Mouse (Mus musculus): Measurements from ENCODE around the gene Zfp219. TPM values are rescaled to one million over a fixed set of nuclear protein-coding genes. Genes with fewer than 3 reads are reported as not detected.

Gene Zfp219
- polyA plus RNA-seq, 1 experiment from 2014 or later: 30.8 TPM

DNA sequence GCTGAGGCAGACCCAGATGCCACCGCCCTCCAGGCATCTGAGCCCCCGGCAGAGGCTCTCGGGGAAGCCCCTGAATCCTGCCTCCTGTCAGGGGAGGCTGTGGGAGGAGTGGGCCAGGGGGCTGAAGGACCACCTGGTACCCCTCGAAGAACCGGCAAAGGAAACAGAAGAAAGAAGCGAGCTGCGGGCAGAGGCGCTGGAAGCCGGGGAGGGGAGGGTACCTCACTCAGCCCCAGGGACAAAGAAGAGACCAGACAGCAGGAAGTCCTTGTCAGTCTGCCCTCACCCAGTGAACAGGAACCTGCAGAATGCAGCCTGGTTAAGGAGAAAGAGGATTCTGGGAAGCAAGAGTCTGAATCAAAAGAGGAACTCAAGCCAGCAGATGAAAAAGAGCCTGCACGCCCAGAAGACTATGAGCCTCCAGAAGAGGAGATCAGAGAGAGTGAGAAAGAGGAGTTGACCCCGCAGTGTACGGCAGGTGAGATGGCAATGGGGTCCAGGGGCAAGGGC, 31.0 kb downstream of the Zfp219 start:
- WGBS: 76% methylated on average over 12 of the region's 12 CpGs
- no peak for ATAC-seq (ENCODE audit: low FRiP score, low read depth)
- no peaks in the 10 kb centered on the region for H3K9me3 ChIP-seq
- H3K27me3 ChIP-seq: no peaks in the 10 kb centered on the region
- no peak overlapping the region for H3K4me2 ChIP-seq (replicated peaks)
- no peak overlapping the region for H3K27ac ChIP-seq
- peaks cover 33% of the 10 kb centered on the region for H3K4me1 ChIP-seq
- peaks cover 79% of the 10 kb centered on the region for H3K36me3 ChIP-seq
- H3K4me3 ChIP-seq: no peak overlapping the region
- H3K9ac ChIP-seq: no peak overlapping the region; the same call in 1 of the 2 replicates

GRCm38 (mm10) chr14:51988731-51989130, 31.8 kb downstream of the Zfp219 start:
- H3K9me3 ChIP-seq: no peaks in the 10 kb centered on the region
- 0 out of 2 replicates have a peak overlapping the region, but pooled peaks have one; percentile 31 for H3K9ac ChIP-seq
- no peak overlapping the region for H3K4me2 ChIP-seq (replicated peaks)
- H3K27ac ChIP-seq: 0 out of 2 replicates have a peak overlapping the region, but pooled peaks have one; percentile 11
- H3K4me1 ChIP-seq: peaks cover 39% of the 10 kb centered on the region
- no peaks in the 10 kb centered on the region for H3K27me3 ChIP-seq
- WGBS: 77% methylated on average over 12 of the region's 12 CpGs
- no peak overlapping the region for H3K4me3 ChIP-seq
- no peak for ATAC-seq (ENCODE audit: low FRiP score, low read depth)
- peaks cover 71% of the 10 kb centered on the region for H3K36me3 ChIP-seq

GRCm38 (mm10) chr14:51987177-51987576, 33.4 kb downstream of the Zfp219 start:
- Histone ChIP-seq H3K9me3 (no peaks in the 10 kb centered on the region), H3K4me1 (peaks cover 44% of the 10 kb centered on the region), H3K4me2 (replicated peaks) (peak overlapping the region; percentile 84), H3K27me3 (no peaks in the 10 kb centered on the region), H3K36me3 (peaks cover 56% of the 10 kb centered on the region), H3K27ac (no peak overlapping the region), H3K4me3 (peak overlapping the region; percentile 84; the same call in 1 of the 2 replicates), H3K9ac (0 out of 2 replicates have a peak overlapping the region, but pooled peaks have one; percentile 19)
- WGBS: 88% methylated on average over 6 of the region's 6 CpGs
- ATAC-seq (ENCODE audit: low FRiP score, low read depth): no peak

DNA sequence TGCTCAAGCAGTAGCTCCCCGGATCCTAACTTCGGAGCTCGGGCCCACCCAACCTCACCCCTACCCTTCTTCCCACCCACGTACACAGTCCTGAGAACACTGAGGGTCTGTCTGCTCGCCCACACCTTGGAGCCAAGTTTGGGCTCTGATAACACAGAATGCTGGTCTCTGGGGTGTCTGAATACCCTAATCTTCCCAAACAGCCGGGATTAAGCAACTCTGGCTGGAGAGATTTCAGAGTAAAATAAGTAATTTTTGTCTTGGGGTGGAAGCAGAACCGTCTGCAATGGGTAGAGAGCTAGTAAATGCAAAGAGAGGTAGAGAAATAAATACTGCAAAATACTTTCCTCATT, 34.4 kb downstream of the Zfp219 start:
- 3% methylated on average over 7 of the region's 7 CpGs for WGBS
- H3K27ac ChIP-seq: peak overlapping the region; percentile 99
- no peak for ATAC-seq (ENCODE audit: low FRiP score, low read depth)
- peak overlapping the region; percentile 93 for H3K9ac ChIP-seq
- H3K4me2 ChIP-seq (replicated peaks): peak overlapping the region; percentile 84
- peak overlapping the region; percentile 84 for H3K4me3 ChIP-seq
- no peaks in the 10 kb centered on the region for H3K9me3 ChIP-seq
- no peaks in the 10 kb centered on the region for H3K27me3 ChIP-seq
- peaks cover 44% of the 10 kb centered on the region for H3K4me1 ChIP-seq
- peaks cover 46% of the 10 kb centered on the region for H3K36me3 ChIP-seq

DNA sequence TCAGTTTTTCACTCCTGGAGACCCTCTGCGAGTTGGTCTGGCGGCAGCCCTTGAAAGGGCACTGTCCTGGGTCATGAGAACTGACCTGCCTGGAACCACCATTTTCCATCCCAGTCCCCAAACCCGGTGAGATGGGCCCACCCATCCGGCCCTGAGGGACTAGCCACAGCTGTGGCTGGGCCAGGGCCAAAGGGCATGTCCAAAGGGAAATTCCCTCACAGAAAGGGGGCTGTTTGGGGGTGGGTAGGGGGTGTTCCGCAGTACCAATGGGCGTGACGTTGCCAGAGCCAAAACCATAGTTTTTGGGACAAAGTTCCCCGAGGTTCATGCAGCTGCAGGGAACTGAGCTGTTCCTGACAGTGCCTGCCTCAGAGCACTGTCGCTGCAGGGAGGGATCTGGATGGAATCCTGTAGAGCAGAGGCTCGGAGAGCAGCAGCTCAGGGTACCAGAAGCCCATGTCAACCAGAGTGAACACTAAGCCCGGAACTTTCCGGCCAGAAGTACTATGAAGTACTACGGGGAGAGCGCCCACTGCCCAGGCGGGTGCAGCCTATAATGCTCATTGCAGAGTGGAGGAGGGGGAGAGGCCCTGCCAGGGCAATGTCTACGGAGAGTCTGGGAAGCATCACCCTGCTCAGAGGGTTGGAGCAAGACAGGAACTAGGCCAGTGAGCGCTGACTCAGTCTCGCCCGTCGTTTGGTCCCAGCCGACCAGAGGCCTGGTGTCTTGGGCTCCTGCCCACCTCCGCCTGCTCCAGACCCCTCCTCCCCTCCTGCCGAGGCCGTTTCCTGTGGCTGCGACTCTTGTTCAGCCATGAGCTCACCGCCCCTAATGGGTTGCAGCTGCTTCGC, 35.0 kb downstream of the Zfp219 start:
- Histone ChIP-seq H3K9ac (peak overlapping the region; percentile 93), H3K27me3 (no peaks in the 10 kb centered on the region), H3K4me3 (peak overlapping the region; percentile 84), H3K9me3 (no peaks in the 10 kb centered on the region), H3K4me2 (replicated peaks) (peak overlapping the region; percentile 84), H3K36me3 (peaks cover 40% of the 10 kb centered on the region), H3K4me1 (peaks cover 44% of the 10 kb centered on the region), H3K27ac (peak overlapping the region; percentile 99)
- under 1% methylated on average over 27 of the region's 27 CpGs for WGBS
- peak; percentile 82 for ATAC-seq (ENCODE audit: low FRiP score, low read depth)

GRCm38 (mm10) chr14:51984247-51985231, 36.0 kb downstream of the Zfp219 start, which contains the start of gene Arhgef40:
Arhgef40 (plus strand) TSS chr14:51984719.
- WGBS: under 1% methylated on average over 63 of the region's 74 CpGs
- Histone ChIP-seq H3K4me2 (replicated peaks) (peak within 1 kb of the TSS; percentile 84), H3K4me3 (peak within 1 kb of the TSS; percentile 84), H3K27me3 (no peaks in the 10 kb centered on the region), H3K9me3 (no peaks in the 10 kb centered on the region), H3K36me3 (peaks cover 30% of the 10 kb centered on the region), H3K27ac (peak within 1 kb of the TSS; percentile 99), H3K9ac (peak within 1 kb of the TSS; percentile 93), H3K4me1 (peaks cover 42% of the 10 kb centered on the region)
- ATAC-seq (ENCODE audit: low FRiP score, low read depth): peak; percentile 88

- Histone ChIP-seq H3K9me3 (no peaks in the 10 kb centered on the region), H3K9ac (peak overlapping the region; percentile 93), H3K4me1 (peaks cover 35% of the 10 kb centered on the region), H3K4me3 (peak overlapping the region; percentile 84), H3K4me2 (replicated peaks) (peak overlapping the region; percentile 84), H3K27ac (peak overlapping the region; percentile 99), H3K27me3 (no peaks in the 10 kb centered on the region), H3K36me3 (peaks cover 23% of the 10 kb centered on the region)
- WGBS: 6% methylated on average over 10 of the region's 10 CpGs
- ATAC-seq (ENCODE audit: low FRiP score, low read depth): no peak
These were observed 36.7 kb downstream of the Zfp219 start for GRCm38 (mm10) chr14:51983855-51984246.

DNA sequence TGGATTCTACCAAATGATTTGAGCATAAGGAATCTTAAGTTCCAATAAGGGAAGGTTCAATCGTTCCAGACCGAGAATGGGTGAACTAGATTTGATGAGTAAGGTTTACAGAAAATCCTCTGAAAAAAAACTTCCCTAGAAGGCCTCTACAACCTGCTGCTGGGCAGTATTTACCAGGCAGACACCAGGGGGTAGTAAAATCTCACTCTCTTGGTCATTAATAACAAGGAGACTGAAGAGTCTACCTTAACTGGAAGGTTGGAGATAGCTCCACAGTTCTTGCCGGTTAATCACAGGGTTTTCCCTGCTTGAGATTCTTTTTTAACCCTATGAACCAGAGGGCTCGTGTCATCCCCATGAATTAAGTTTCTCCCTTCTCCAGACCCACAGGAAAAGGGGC, 37.3 kb downstream of the Zfp219 start:
- H3K4me2 ChIP-seq (replicated peaks): peak overlapping the region; percentile 84

DNA sequence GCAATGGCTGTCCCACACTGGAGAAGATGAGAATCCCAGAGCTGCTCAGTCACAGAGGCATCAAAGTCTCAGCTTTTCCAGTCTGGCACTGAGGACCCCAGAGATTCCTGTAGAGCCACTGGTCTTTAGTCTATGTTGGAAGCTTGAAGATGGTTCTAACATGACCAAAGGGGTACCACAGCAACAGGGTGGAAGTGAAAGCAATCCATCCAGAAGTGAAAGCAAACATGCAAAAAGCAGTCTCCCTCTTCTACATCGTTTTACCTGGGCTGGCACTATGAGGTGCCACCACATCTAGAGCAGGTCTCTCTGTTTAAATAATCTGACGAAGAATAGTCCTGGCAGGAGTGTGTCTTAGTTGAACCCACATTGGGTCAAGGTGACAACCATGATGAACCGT, 41.3 kb downstream of the Zfp219 start:
- Histone ChIP-seq H3K4me3 (no peak overlapping the region), H3K4me2 (replicated peaks) (no peak overlapping the region), H3K4me1 (peaks cover 11% of the 10 kb centered on the region), H3K9me3 (no peaks in the 10 kb centered on the region), H3K36me3 (no peaks in the 10 kb centered on the region), H3K27me3 (no peaks in the 10 kb centered on the region), H3K27ac (no peak overlapping the region), H3K9ac (no peak overlapping the region)
- WGBS: 90% methylated on average over 3 of the region's 3 CpGs
- ATAC-seq (ENCODE audit: low FRiP score, low read depth): no peak

More for the DNA sequence above, 37.3 kb downstream of the Zfp219 start:
- Histone ChIP-seq H3K27ac (peak overlapping the region; percentile 99), H3K4me1 (peaks cover 31% of the 10 kb centered on the region), H3K9me3 (no peaks in the 10 kb centered on the region), H3K27me3 (no peaks in the 10 kb centered on the region), H3K36me3 (peaks cover 17% of the 10 kb centered on the region), H3K4me3 (peak overlapping the region; percentile 84), H3K9ac (no peak overlapping the region)
- no peak for ATAC-seq (ENCODE audit: low FRiP score, low read depth)
- WGBS: 59% methylated on average over 4 of the region's 4 CpGs

DNA sequence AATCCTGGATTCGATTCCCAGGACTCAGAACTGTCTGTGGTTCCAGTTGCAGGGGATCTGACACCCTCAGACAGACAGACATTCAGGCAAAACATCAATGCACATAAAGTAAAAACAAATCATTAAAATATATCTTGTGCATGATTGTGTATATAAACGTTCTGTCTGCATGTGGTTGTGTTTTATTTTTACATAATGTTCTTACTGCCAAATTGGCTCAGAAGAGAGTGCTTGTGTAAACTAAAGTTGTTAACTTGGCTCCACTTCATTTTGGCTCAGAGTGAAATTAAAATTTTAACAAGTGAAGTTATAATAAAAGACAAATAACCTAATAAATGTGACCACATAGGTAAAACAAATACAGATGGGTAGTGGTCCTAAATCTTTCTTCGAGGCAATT, 53.1 kb downstream of the Zfp219 start:
- Histone ChIP-seq H3K27me3 (no peaks in the 10 kb centered on the region), H3K4me3 (no peak overlapping the region), H3K4me1 (no peaks in the 10 kb centered on the region), H3K9ac (no peak overlapping the region), H3K9me3 (no peaks in the 10 kb centered on the region), H3K36me3 (no peaks in the 10 kb centered on the region), H3K27ac (no peak overlapping the region), H3K4me2 (replicated peaks) (no peak overlapping the region)
- WGBS: 75% methylated on average over 3 of the region's 3 CpGs
- no peak for ATAC-seq (ENCODE audit: low FRiP score, low read depth)

DNA sequence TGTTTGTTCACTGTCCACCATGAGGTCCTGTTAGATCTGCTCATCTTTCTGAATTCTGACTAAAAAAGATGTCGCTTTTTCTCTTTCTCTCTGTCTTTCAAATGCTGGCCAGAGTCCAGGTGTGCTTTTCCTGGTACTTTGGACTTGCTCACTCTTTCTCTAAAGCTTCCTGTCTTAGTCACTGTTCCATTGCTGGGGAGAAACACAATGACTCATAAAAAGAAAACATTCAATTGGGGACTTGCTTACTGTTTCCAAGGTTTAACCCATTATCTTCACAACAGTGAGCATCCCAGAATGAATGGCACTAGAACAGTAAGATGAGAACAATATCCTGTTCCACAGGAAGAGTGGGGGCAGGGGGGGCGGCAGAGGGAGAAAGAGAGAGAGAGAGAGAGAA, 60.2 kb downstream of the Zfp219 start:
- H3K27ac ChIP-seq: no peak overlapping the region
- no peak overlapping the region for H3K4me2 ChIP-seq (replicated peaks)
- ATAC-seq (ENCODE audit: low FRiP score, low read depth): no peak
- H3K27me3 ChIP-seq: no peaks in the 10 kb centered on the region
- no peak overlapping the region for H3K9ac ChIP-seq
- 93% methylated on average over 2 of the region's 2 CpGs for WGBS
- no peaks in the 10 kb centered on the region for H3K36me3 ChIP-seq
- H3K4me1 ChIP-seq: no peaks in the 10 kb centered on the region
- no peak overlapping the region for H3K4me3 ChIP-seq
- H3K9me3 ChIP-seq: no peaks in the 10 kb centered on the region

All from limb, embryonic 13.5 days (tissue).